Mouse (Mus musculus) heart, adult 2 months (tissue): ENCODE measurements at regions not wholly inside any gene's neighbourhood (a gene's known extent, or its start where the extent isn't known, plus 50 kb on each side); places are given as distances from the start of the nearest gene placed in this dataset.
A peak's percentile ranks its signal among the peaks of the same experiment; 100 is the strongest.

Experiments used
- DNase-seq, 2 experiments: peaks; one replicate each; pipeline ENCODE4 v3.0.0; 2021
- H3K27ac ChIP-seq: fragments of 200-600 bp; 2 replicates; pipeline ENCODE4 v1.8.1; 2022
- H3K27me3 ChIP-seq: fragments of 200-500 bp; 2 replicates; pipeline ENCODE4 v1.6.1; 2012; ENCODE audit warnings: mild to moderate bottlenecking, low read length, inconsistent platforms, mixed read lengths; ENCODE audit not compliant: control insufficient read depth, insufficient read depth
- H3K36me3 ChIP-seq: fragments of 200-500 bp; 2 replicates; pipeline ENCODE4 v1.6.1; 2012; ENCODE audit warnings: low read length, inconsistent platforms; ENCODE audit not compliant: control insufficient read depth, insufficient read depth
- H3K4me1 ChIP-seq: fragments of 200-500 bp; 2 replicates; pipeline ENCODE4 v1.6.1; 2011; ENCODE audit warnings: low read length; ENCODE audit not compliant: control insufficient read depth, insufficient read depth
- H3K4me3 ChIP-seq: fragments of 200-600 bp; 2 replicates; pipeline ENCODE4 v1.8.1; 2022
- H3K79me2 ChIP-seq: fragments of 200-500 bp; replicated peaks from 2 replicates; pipeline ENCODE4 v1.6.1; 2012; ENCODE audit warnings: mild to moderate bottlenecking, inconsistent platforms, low read length, moderate library complexity, mixed read lengths; ENCODE audit not compliant: control insufficient read depth, insufficient read depth
- H3K9ac ChIP-seq: fragments of 200-500 bp; 2 replicates; pipeline ENCODE4 v1.6.1; 2012; ENCODE audit warnings: low read depth, mild to moderate bottlenecking, control low read depth, inconsistent platforms, low read length, mixed read lengths
- CTCF ChIP-seq: fragments of 200-600 bp; IDR thresholded peaks from 2 replicates; pipeline ENCODE4 v1.8.1; 2022; ENCODE audit warnings: antibody characterized with exemption, mild to moderate bottlenecking, moderate library complexity
- EP300 ChIP-seq: fragments of 200-500 bp; IDR thresholded peaks from 2 replicates; pipeline ENCODE4 v1.6.1; 2011; ENCODE audit warnings: low read depth, low read length, control low read depth; ENCODE audit not compliant: insufficient read depth
- POLR2A ChIP-seq: fragments of 200-500 bp; IDR thresholded peaks from 2 replicates; pipeline ENCODE4 v1.6.1; 2011; ENCODE audit warnings: mild to moderate bottlenecking, low read depth, low read length, control low read depth; ENCODE audit not compliant: insufficient read depth
- WGBS: fragments of 180-500 bp; shearing (Covaris S2); methylation state at CpG from one replicate; pipeline ENCODE4 v1.1.7; 2018; 5-methylcytosine and 5-hydroxymethylcytosine counted together
- intact Hi-C: fragments of 180-260 bp; cut with DNase I; formaldehyde crosslinking; loops from one replicate; pipeline ENCODE4 v1.15.1; 2025

DNA sequence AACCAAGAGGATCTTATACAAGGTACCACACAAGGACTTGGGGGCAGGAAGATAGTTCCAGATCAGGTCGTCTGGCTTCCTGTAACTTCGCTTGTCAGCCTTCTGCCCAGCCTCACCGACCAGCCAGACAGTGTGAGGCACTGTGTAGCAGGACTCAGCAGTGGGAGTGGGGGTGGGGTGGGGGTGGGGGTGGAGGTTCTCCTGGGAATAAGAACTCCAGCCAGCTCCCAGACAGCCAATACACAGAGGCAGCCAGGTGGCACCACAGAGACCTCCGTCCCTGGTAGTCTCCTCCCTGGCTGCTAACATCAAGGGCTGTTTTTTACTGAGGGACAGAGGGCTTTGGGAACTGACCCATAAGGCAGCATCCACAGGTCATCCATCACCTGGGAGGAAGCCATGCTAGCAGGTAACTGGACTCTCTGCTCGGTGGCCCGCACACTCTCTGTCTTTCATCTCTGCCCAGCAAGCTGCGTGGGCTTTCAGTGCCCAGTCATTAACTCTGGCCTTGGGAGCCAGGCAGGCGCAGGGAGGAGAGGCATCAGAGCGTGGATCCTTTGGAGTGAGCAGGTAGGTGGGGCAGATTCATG lies 60.3 kb upstream of the Wnt4 start:
- H3K4me3 ChIP-seq, result no peak overlapping the region
- DNase-seq, result no peak
- no peak for TF ChIP-seq CTCF
- no peak for TF ChIP-seq POLR2A
- TF ChIP-seq EP300, result no peak
- no peaks in the 10 kb centered on the region for H3K79me2 ChIP-seq
- H3K27ac ChIP-seq, result no peak overlapping the region
- no peaks in the 10 kb centered on the region for H3K36me3 ChIP-seq
- H3K4me1 ChIP-seq, result peaks cover 2% of the 10 kb centered on the region; the same call in 1 of the 2 replicates
- no peaks in the 10 kb centered on the region for H3K27me3 ChIP-seq
- no peak overlapping the region for H3K9ac ChIP-seq
- WGBS, result 61% methylated on average over 9 of the region's 9 CpGs
- intact Hi-C loops, result no loop called here

DNA sequence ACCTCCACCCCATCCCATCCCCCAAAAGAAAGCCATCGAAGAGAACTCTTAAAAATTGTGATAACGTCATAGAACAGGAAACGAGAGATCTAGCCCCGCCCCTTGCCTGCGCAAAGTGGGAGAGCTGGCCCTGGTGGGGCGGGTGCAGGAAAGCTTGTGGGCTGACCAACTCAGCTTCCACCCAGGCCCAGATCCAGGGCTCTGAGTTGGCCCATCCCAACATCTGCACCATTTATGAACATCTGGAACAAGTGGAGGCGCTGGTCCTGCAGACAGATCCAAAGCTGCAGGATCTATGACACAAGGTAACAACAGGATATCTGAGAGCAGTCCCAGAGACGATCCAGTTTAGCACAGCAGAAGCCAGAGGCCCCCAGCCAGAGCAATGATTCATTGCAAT lies 62.7 kb upstream of the Wnt4 start:
- no peak overlapping the region for H3K4me3 ChIP-seq
- 45% methylated on average over 8 of the region's 8 CpGs for WGBS
- H3K79me2 ChIP-seq, result no peaks in the 10 kb centered on the region
- H3K9ac ChIP-seq, result no peak overlapping the region
- intact Hi-C loops, result no loop called here
- DNase-seq, result peak in 1 of 2 experiments; percentile 14
- no peaks in the 10 kb centered on the region for H3K36me3 ChIP-seq
- no peaks in the 10 kb centered on the region for H3K27me3 ChIP-seq
- TF ChIP-seq CTCF, result no peak
- no peak for TF ChIP-seq EP300
- no peak for TF ChIP-seq POLR2A
- peaks cover 2% of the 10 kb centered on the region; the same call in 1 of the 2 replicates for H3K4me1 ChIP-seq
- no peak overlapping the region for H3K27ac ChIP-seq

DNA sequence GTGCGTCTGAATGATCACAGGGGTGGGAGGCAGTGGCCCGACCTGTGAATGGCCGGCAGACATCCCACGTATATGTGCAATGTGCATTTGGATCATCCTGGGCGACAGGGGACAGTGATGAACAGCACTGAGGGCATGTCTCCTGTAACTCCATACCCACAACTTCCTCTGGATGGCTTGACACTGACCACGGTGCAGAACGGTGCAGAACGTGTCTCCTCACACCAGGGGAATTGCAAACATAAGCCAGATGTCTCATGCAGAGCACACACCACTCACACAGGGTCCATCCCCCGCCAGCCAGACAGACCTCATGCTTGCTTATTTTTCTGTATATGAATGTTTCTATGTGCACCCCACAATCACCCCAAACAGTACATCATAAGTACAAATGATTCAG lies 64.4 kb upstream of the Wnt4 start:
- Histone ChIP-seq H3K36me3 (no peaks in the 10 kb centered on the region), H3K27me3 (no peaks in the 10 kb centered on the region), H3K9ac (no peak overlapping the region), H3K4me3 (no peak overlapping the region), H3K27ac (no peak overlapping the region), H3K4me1 (peaks cover 2% of the 10 kb centered on the region; the same call in 1 of the 2 replicates), H3K79me2 (no peaks in the 10 kb centered on the region)
- TF ChIP-seq POLR2A, result no peak
- no peak for TF ChIP-seq EP300
- no peak for TF ChIP-seq CTCF
- intact Hi-C loops, result no loop called here
- DNase-seq, result no peak
- 52% methylated on average over 9 of the region's 9 CpGs for WGBS

DNA sequence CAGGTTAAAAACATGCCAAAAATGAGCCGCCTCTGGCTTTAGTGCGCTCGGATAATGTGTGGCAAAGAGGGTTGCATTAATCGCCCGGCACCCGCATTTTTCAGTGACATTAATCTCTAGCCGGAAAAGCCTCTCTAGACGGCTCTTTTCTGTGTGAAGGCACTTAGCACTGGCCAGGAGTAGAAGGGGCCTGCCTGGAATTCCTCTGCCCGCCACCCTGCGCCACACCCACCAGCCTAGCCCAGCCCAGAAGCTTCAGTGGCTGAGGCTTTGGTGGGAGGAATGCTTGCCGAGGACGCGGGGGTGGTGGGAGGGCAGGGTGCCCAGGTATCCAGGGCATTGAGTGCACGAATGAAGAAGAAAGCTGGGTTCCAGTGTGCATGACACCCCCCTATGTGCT lies 65.2 kb upstream of the Wnt4 start:
- Histone ChIP-seq H3K27ac (no peak overlapping the region), H3K4me1 (peaks cover 2% of the 10 kb centered on the region; the same call in 1 of the 2 replicates), H3K79me2 (no peaks in the 10 kb centered on the region), H3K36me3 (no peaks in the 10 kb centered on the region), H3K27me3 (no peaks in the 10 kb centered on the region), H3K4me3 (no peak overlapping the region), H3K9ac (no peak overlapping the region)
- TF ChIP-seq POLR2A (no peak), CTCF (no peak), EP300 (no peak)
- WGBS, result 41% methylated on average over 14 of the region's 14 CpGs
- no peak for DNase-seq
- intact Hi-C loops, result no loop called here

DNA sequence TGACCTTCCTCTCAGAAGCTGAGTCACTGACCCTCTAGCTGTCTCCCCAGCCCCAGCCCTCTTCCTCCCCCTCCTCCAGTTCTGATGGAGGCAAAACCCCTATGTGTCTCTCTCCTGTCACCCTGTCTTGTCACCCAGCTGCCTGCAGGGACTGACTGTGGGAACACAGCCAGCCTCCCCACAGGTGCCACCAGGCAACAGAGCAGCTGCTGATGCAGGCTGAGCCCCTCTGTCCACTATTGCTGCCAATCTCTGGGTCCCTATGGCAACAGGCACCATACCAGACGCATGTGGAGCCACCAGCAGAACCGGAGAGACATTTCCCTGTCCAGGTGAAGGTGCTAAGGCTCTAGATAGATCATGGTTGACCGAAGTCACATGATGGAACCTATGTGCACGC lies 66.0 kb upstream of the Wnt4 start:
- intact Hi-C loops, result no loop called here
- no peaks in the 10 kb centered on the region for H3K36me3 ChIP-seq
- WGBS, result 69% methylated on average over 4 of the region's 4 CpGs
- TF ChIP-seq EP300, result no peak
- TF ChIP-seq POLR2A, result no peak
- no peak for TF ChIP-seq CTCF
- H3K27ac ChIP-seq, result no peak overlapping the region
- no peak overlapping the region for H3K4me3 ChIP-seq
- H3K4me1 ChIP-seq, result peaks cover 2% of the 10 kb centered on the region; the same call in 1 of the 2 replicates
- no peak for DNase-seq
- no peaks in the 10 kb centered on the region for H3K79me2 ChIP-seq
- no peaks in the 10 kb centered on the region for H3K27me3 ChIP-seq
- no peak overlapping the region for H3K9ac ChIP-seq

DNA sequence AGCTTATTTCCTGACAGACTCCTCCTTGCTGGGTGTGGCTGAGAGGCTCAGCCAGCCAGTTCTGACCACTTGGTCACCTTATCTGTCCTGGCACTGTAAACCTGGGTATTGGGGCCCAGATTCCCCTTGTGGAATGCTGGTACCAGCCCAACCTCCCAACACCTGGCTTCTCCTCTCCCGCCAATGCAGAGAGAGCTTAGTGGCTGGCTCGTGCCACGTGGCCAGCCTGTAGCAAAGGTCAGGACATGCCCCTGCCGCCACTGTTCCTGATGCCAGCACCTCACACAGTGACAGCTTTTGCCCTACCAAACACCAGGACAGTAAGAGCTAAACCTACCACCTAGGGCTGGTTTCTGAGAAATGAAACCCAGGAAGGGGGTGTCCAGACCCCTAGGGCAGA lies 66.8 kb upstream of the Wnt4 start:
- H3K79me2 ChIP-seq, result no peaks in the 10 kb centered on the region
- H3K27ac ChIP-seq, result no peak overlapping the region
- DNase-seq, result no peak
- H3K27me3 ChIP-seq, result no peaks in the 10 kb centered on the region
- TF ChIP-seq CTCF (no peak), POLR2A (no peak)
- 63% methylated on average over 4 of the region's 4 CpGs for WGBS
- H3K9ac ChIP-seq, result no peak overlapping the region
- H3K36me3 ChIP-seq, result no peaks in the 10 kb centered on the region
- intact Hi-C loops, result no loop called here
- H3K4me1 ChIP-seq, result peaks cover 2% of the 10 kb centered on the region; the same call in 1 of the 2 replicates
- no peak overlapping the region for H3K4me3 ChIP-seq
